Mouse (Mus musculus) MEL (cell line): ENCODE results near the gene Gm20481. TPM values are rescaled to one million over a fixed set of nuclear protein-coding genes. Genes with fewer than 3 reads are reported as not detected.
A peak's percentile ranks its signal among the peaks of the same experiment; 100 is the strongest.
"Not testable (repeated sequence)": the region's sequence is repeated elsewhere in the genome, so short reads cannot be mapped to it uniquely, and the experiment has no call there.

Experiments used
- DNase-seq: peaks from one replicate; pipeline ENCODE4 v3.0.0; 2011; ENCODE audit warnings: low read depth, low spot score
- H3K27ac ChIP-seq: 2 replicates; pipeline ENCODE4 v1.5.1; 2012; ENCODE audit warnings: low read depth, mild to moderate bottlenecking, control low read depth, low read length, moderate library complexity; ENCODE audit not compliant: control insufficient read depth
- H3K27me3 ChIP-seq, 2 experiments: fragments of 150-350 bp in 1 of 2; sonication (generic) in 1 of 2; 2 replicates each; pipeline ENCODE4 v1.6.1; 2012; ENCODE audit warnings: low read length in 2 of 2, mild to moderate bottlenecking in 2 of 2, improper control_type of control experiment in 1 of 2, moderate library complexity in 1 of 2; ENCODE audit not compliant: insufficient read depth in 2 of 2, control insufficient read depth in 1 of 2
- H3K36me3 ChIP-seq, 2 experiments: 2 replicates each; pipeline ENCODE4 v1.6.1; 2012 to 2014; ENCODE audit warnings: low read length in 2 of 2, improper control_type of control experiment in 1 of 2, inconsistent platforms in 1 of 2, mild to moderate bottlenecking in 1 of 2; ENCODE audit not compliant: insufficient read depth in 2 of 2, control insufficient read depth in 1 of 2
- H3K4me1 ChIP-seq, 2 experiments: fragments of 150-350 bp in 1 of 2; sonication (generic) in 1 of 2; 2 replicates each; pipeline ENCODE4 v1.6.1; 2012; ENCODE audit warnings: low read length in 2 of 2, improper control_type of control experiment in 1 of 2, mild to moderate bottlenecking in 1 of 2; ENCODE audit not compliant: insufficient read depth in 2 of 2, control insufficient read depth in 1 of 2
- H3K4me3 ChIP-seq, 2 experiments: fragments of 150-350 bp in 1 of 2; sonication (generic) in 1 of 2; 2 replicates each; pipeline ENCODE4 v1.5.1; 2012; ENCODE audit warnings: low read depth in 2 of 2, low read length in 2 of 2, mild to moderate bottlenecking in 2 of 2, moderate library complexity in 2 of 2, control low read depth in 1 of 2, improper control_type of control experiment in 1 of 2; ENCODE audit not compliant: control insufficient read depth in 1 of 2, insufficient read depth in 1 of 2
- H3K79me2 ChIP-seq: 2 replicates; pipeline ENCODE4 v1.6.1; 2012; ENCODE audit warnings: mild to moderate bottlenecking, low read length, moderate library complexity; ENCODE audit not compliant: control insufficient read depth, poor library complexity, insufficient read depth
- H3K9ac ChIP-seq: 2 replicates; pipeline ENCODE4 v1.6.1; 2012; ENCODE audit warnings: low read depth, mild to moderate bottlenecking, control low read depth, low read length, moderate library complexity; ENCODE audit not compliant: control insufficient read depth, poor library complexity, severe bottlenecking
- H3K9me3 ChIP-seq: fragments of 150-350 bp; sonication (generic); replicated peaks from 2 replicates; pipeline ENCODE4 v1.6.1; 2012; ENCODE audit warnings: mild to moderate bottlenecking, low read length, improper control_type of control experiment, moderate library complexity; ENCODE audit not compliant: insufficient read depth
- BHLHE40 ChIP-seq: IDR thresholded peaks from 2 replicates; pipeline ENCODE4 v1.6.1; 2012; ENCODE audit warnings: low read depth, mild to moderate bottlenecking, inconsistent platforms, low read length, improper control_type of control experiment, borderline replicate concordance
- CTCF ChIP-seq, 3 experiments: IDR thresholded peaks in 2 of 3; conservative IDR thresholded peaks in 1 of 3; 2 replicates each; pipeline ENCODE4 v1.5.1; 2011 to 2012; ENCODE audit warnings: low read length in 3 of 3, low read depth in 2 of 3, mild to moderate bottlenecking in 2 of 3, improper control_type of control experiment in 1 of 3, inconsistent platforms in 1 of 3, mixed read lengths in 1 of 3, moderate library complexity in 1 of 3; ENCODE audit not compliant: control insufficient read depth in 1 of 3, insufficient read depth in 1 of 3, poor library complexity in 1 of 3, severe bottlenecking in 1 of 3
- E2F4 ChIP-seq: IDR thresholded peaks from 2 replicates; pipeline ENCODE4 v1.6.1; 2011; ENCODE audit warnings: low read depth, low read length, improper control_type of control experiment, borderline replicate concordance
- ELF1 ChIP-seq: IDR thresholded peaks from 2 replicates; pipeline ENCODE4 v1.6.1; 2014; ENCODE audit warnings: low read depth, mild to moderate bottlenecking, inconsistent platforms, low read length, improper control_type of control experiment, moderate library complexity
- EP300 ChIP-seq, 2 experiments: IDR thresholded peaks; 2 replicates each; pipeline ENCODE4 v1.6.1; 2011; ENCODE audit warnings: improper control_type of control experiment in 2 of 2, low read length in 2 of 2, low read depth in 1 of 2, mild to moderate bottlenecking in 1 of 2
- GABPA ChIP-seq: IDR thresholded peaks from 2 replicates; pipeline ENCODE4 v1.6.1; 2012; ENCODE audit warnings: low read depth, mild to moderate bottlenecking, inconsistent platforms, low read length, improper control_type of control experiment, moderate library complexity
- GATA1 ChIP-seq: IDR thresholded peaks from 2 replicates; pipeline ENCODE4 v1.6.1; 2011; ENCODE audit warnings: low read depth, low read length, improper control_type of control experiment
- JUND ChIP-seq: IDR thresholded peaks from 2 replicates; pipeline ENCODE4 v1.6.1; 2011; ENCODE audit warnings: low read depth, mild to moderate bottlenecking, improper control_type of control experiment, low read length
- KAT2A ChIP-seq: conservative IDR thresholded peaks from 2 replicates; pipeline ENCODE4 v1.6.1; 2012; ENCODE audit warnings: low read depth, low read length, improper control_type of control experiment, inconsistent platforms
- MAFK ChIP-seq: IDR thresholded peaks from 2 replicates; pipeline ENCODE4 v1.6.1; 2011; ENCODE audit warnings: low read depth, mild to moderate bottlenecking, low read length, improper control_type of control experiment, borderline replicate concordance
- MAZ ChIP-seq: IDR thresholded peaks from 2 replicates; pipeline ENCODE4 v1.6.1; 2012; ENCODE audit warnings: low read depth, mild to moderate bottlenecking, inconsistent platforms, low read length, improper control_type of control experiment
- MEF2A ChIP-seq: IDR thresholded peaks from 2 replicates; pipeline ENCODE4 v1.6.1; 2014; ENCODE audit warnings: low read depth, mild to moderate bottlenecking, inconsistent platforms, low read length, improper control_type of control experiment; ENCODE audit not compliant: poor library complexity, insufficient replicate concordance, severe bottlenecking; ENCODE audit errors: extremely low read depth
- MYB ChIP-seq: IDR thresholded peaks from 2 replicates; pipeline ENCODE4 v1.6.1; 2011; ENCODE audit warnings: mild to moderate bottlenecking, low read depth, low read length, improper control_type of control experiment
- MYC ChIP-seq: IDR thresholded peaks from 2 replicates; pipeline ENCODE4 v1.6.1; 2011; ENCODE audit warnings: low read depth, mild to moderate bottlenecking, low read length, improper control_type of control experiment, moderate library complexity
- POLR2A ChIP-seq, 2 experiments: IDR thresholded peaks; 2 replicates each; pipeline ENCODE4 v1.6.1; 2011 to 2012; ENCODE audit warnings: low read length in 2 of 2, mild to moderate bottlenecking in 2 of 2, control low read depth in 1 of 2, improper control_type of control experiment in 1 of 2, low read depth in 1 of 2, moderate library complexity in 1 of 2; ENCODE audit not compliant: control insufficient read depth in 1 of 2, insufficient read depth in 1 of 2, poor library complexity in 1 of 2
- POLR2AphosphoS2 ChIP-seq: IDR thresholded peaks from 2 replicates; pipeline ENCODE4 v1.6.1; 2011; ENCODE audit warnings: low read length, improper control_type of control experiment
- POLR2AphosphoS5 ChIP-seq: IDR thresholded peaks from 2 replicates; pipeline ENCODE4 v1.6.1; 2012; ENCODE audit warnings: low read depth, borderline replicate concordance, mild to moderate bottlenecking, inconsistent platforms, low read length, moderate library complexity, mixed read lengths
- RAD21 ChIP-seq: IDR thresholded peaks from 2 replicates; pipeline ENCODE4 v1.6.1; 2011; ENCODE audit warnings: mild to moderate bottlenecking, low read depth, low read length, improper control_type of control experiment
- RCOR1 ChIP-seq: IDR thresholded peaks from 2 replicates; pipeline ENCODE4 v1.6.1; 2012; ENCODE audit warnings: low read depth, mild to moderate bottlenecking, inconsistent platforms, low read length, improper control_type of control experiment
- SIN3A ChIP-seq: IDR thresholded peaks from 2 replicates; pipeline ENCODE4 v1.6.1; 2012; ENCODE audit warnings: low read length, improper control_type of control experiment, inconsistent platforms
- SMC3 ChIP-seq: IDR thresholded peaks from 2 replicates; pipeline ENCODE4 v1.6.1; 2011; ENCODE audit warnings: low read depth, low read length, improper control_type of control experiment
- TCF12 ChIP-seq: IDR thresholded peaks from 2 replicates; pipeline ENCODE4 v1.6.1; 2014; ENCODE audit warnings: low read depth, mild to moderate bottlenecking, inconsistent platforms, low read length, improper control_type of control experiment, moderate library complexity
- UBTF ChIP-seq: IDR thresholded peaks from 2 replicates; pipeline ENCODE4 v1.6.1; 2012; ENCODE audit warnings: low read depth, mild to moderate bottlenecking, inconsistent platforms, low read length, improper control_type of control experiment, moderate library complexity, borderline replicate concordance; ENCODE audit not compliant: insufficient read depth
- USF2 ChIP-seq, 2 experiments: IDR thresholded peaks; 2 replicates each; pipeline ENCODE4 v1.6.1; 2011 to 2012; ENCODE audit warnings: improper control_type of control experiment in 2 of 2, low read length in 2 of 2, borderline replicate concordance in 1 of 2, inconsistent platforms in 1 of 2, low read depth in 1 of 2, mild to moderate bottlenecking in 1 of 2; ENCODE audit not compliant: insufficient read depth in 1 of 2
- ZC3H11A ChIP-seq: IDR thresholded peaks from 2 replicates; pipeline ENCODE4 v1.6.1; 2012; ENCODE audit warnings: low read depth, mild to moderate bottlenecking, inconsistent platforms, low read length, improper control_type of control experiment
- ZNF384 ChIP-seq: IDR thresholded peaks from 2 replicates; pipeline ENCODE4 v1.6.1; 2012; ENCODE audit warnings: low read depth, mild to moderate bottlenecking, inconsistent platforms, low read length, improper control_type of control experiment
- polyA plus RNA-seq, 2 experiments: library from polyadenylated mRNA; stranded (reverse) in 1 of 2; unstranded in 1 of 2; fragments of >175 nt in 1 of 2; fragments of >200 nt in 1 of 2; gene quantifications; 2 replicates each; pipeline versions ENCODE4 v1.2.1 to v1.2.4; 2012; ENCODE audit warnings: low replicate concordance in 2 of 2, low read depth in 1 of 2; ENCODE audit not compliant: insufficient read length in 2 of 2, insufficient read depth in 1 of 2, missing spikeins in 1 of 2
- total RNA-seq: library from RNA; depleted of rRNA; stranded (reverse); fragments of 300-350 nt; gene quantifications from 2 replicates; pipeline ENCODE4 v1.2.3, GENCODE M21; 2012

The Gm20481 gene
- total and polyA plus RNA-seq, 3 experiments, result not detected

- Histone ChIP-seq H3K4me1 (peaks cover 0 to 3% of the 10 kb centered on the region in 2 experiments; a peak in 1 of 4 replicates), H3K27ac (no peak overlapping the region), H3K9me3 (no peaks in the 10 kb centered on the region), H3K4me3 (no peak overlapping the region), H3K36me3 (no peaks in the 10 kb centered on the region), H3K79me2 (peaks cover 9% of the 10 kb centered on the region), H3K9ac (no peak overlapping the region), H3K27me3 (no peaks in the 10 kb centered on the region)
- DNase-seq, result peak; percentile 53
- 0 out of 2 replicates have a peak, but pooled peaks have one; percentile 24 for TF ChIP-seq SIN3A
- TF ChIP-seq GATA1, result no peak
- TF ChIP-seq MAFK, result no peak
- no peak for TF ChIP-seq USF2 (IDR thresholded peaks at IDR 0.05; ENCODE audit: borderline replicate concordance in 1 of 2, insufficient read depth in 1 of 2, low read depth in 1 of 2, low read length in 2 of 2)
- TF ChIP-seq KAT2A, result no peak
- TF ChIP-seq MYC, result no peak
- peak; percentile 54 for TF ChIP-seq ZC3H11A
- peak; percentile 70 for TF ChIP-seq SMC3
- no peak for TF ChIP-seq E2F4
- TF ChIP-seq RCOR1, result no peak
- no peak for TF ChIP-seq EP300 (IDR thresholded peaks at IDR 0.05; ENCODE audit: low read depth in 1 of 2, low read length in 2 of 2)
- TF ChIP-seq POLR2A (IDR thresholded peaks at IDR 0.05; ENCODE audit: control insufficient read depth in 1 of 2, insufficient read depth in 1 of 2, low read depth in 1 of 2, low read length in 2 of 2, poor library complexity in 1 of 2), result no peak
- TF ChIP-seq POLR2AphosphoS5, result no peak
- no peak for TF ChIP-seq MEF2A
- TF ChIP-seq CTCF (IDR thresholded peaks at IDR 0.05 in 2 of 3, conservative IDR thresholded peaks at IDR 0.05 in 1 of 3; ENCODE audit: control insufficient read depth in 1 of 3, insufficient read depth in 1 of 3, low read depth in 2 of 3, low read length in 3 of 3, poor library complexity in 1 of 3, severe bottlenecking in 1 of 3), result peak in 1 of 3 experiments; percentile 63; a peak in 3 of 6 replicates
- no peak for TF ChIP-seq JUND
- peak; percentile 74 for TF ChIP-seq RAD21
- TF ChIP-seq UBTF, result no peak
- no peak for TF ChIP-seq ELF1
- TF ChIP-seq POLR2AphosphoS2, result no peak
- no peak for TF ChIP-seq GABPA
- TF ChIP-seq MAZ, result no peak
- TF ChIP-seq MYB, result no peak
- no peak for TF ChIP-seq BHLHE40
- no peak for TF ChIP-seq TCF12
- peak; percentile 73 for TF ChIP-seq ZNF384
These were observed 13.4 kb upstream of the Gm20481 start for GRCm38 (mm10) chr17:34956340-34956739.

DNA sequence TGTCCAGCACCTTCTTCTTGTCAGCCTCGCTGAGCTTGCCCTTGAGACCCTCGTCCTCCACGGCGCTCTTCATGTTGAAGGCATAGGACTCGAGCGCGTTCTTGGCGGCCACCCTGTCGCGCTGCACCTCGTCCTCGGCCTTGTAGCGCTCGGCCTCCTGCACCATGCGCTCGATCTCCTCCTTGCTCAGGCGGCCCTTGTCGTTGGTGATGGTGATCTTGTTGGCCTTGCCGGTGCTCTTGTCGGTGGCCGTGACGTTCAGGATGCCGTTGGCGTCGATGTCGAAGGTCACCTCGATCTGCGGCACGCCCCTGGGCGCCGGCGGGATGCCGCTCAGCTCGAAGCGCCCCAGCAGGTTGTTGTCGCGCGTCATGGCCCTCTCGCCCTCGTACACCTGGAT is 12.4 kb upstream of the Gm20481 start:
- not testable (repeated sequence) for H3K27ac ChIP-seq, H3K27me3 ChIP-seq, H3K4me1 ChIP-seq

GRCm38 (mm10) chr17:34957966-34958365 is 11.7 kb upstream of the Gm20481 start:
- H3K4me3 ChIP-seq, H3K9me3 ChIP-seq, H3K27ac ChIP-seq, H3K36me3 ChIP-seq, H3K79me2 ChIP-seq, H3K4me1 ChIP-seq, DNase-seq, H3K27me3 ChIP-seq, H3K9ac ChIP-seq: not testable (repeated sequence)

More for the DNA sequence above, 12.4 kb upstream of the Gm20481 start:
- not testable (repeated sequence) for H3K79me2 ChIP-seq, H3K9ac ChIP-seq, H3K9me3 ChIP-seq, H3K36me3 ChIP-seq, DNase-seq, H3K4me3 ChIP-seq
